Comparison of ENCODE assay signal across 15 mouse cellular contexts in genomic region chr14:121722774-121723173, GRCm38 (mm10).
DNase-seq lines count a peak whose midpoint lies in the region; ATAC-seq lines count a peak whose summit lies in the region.
"Had no signal": no experiment of that assay in that cellular context is flagged by ENCODE, and none has a peak within 500 bp of the region (broad histone marks: within the 10 kb centered on the region; RNA-seq: fewer than 3 reads in every experiment).

No protein-coding gene starts in this region.

- WGBS in limb, embryonic 12.5 days = 8% methylated on average over 8 of the region's 8 CpGs
- 11% methylated on average over 8 of the region's 8 CpGs for WGBS in limb, embryonic 10.5 days
- 16% methylated on average over 8 of the region's 8 CpGs for WGBS in forebrain, embryonic 14.5 days
- WGBS in midbrain, embryonic 16.5 days = 16% methylated on average over 8 of the region's 8 CpGs

- peak; percentile 38 for ATAC-seq in frontal cortex, adult (ENCODE audit: low TSS enrichment)
- ATAC-seq in limb, embryonic 12.5 days (ENCODE audit: insufficient number of reproducible peaks, insufficient read depth, low FRiP score, low TSS enrichment, low read depth) = 0 out of 2 replicates have a peak, but pooled peaks have one; percentile 21
- peak; percentile 40; the same call in 1 of the 2 replicates for ATAC-seq in forebrain, embryonic 14.5 days
- peak; percentile 11 for ATAC-seq in midbrain, embryonic 16.5 days

- no peak for DNase-seq in frontal cortex, postnatal 14 days (ENCODE audit: low spot score in 2 of 2)
- DNase-seq in limb, embryonic 10.5 days (ENCODE audit: low spot score) = no peak
- DNase-seq in forebrain, embryonic 14.5 days (ENCODE audit: low spot score) = peak; percentile 32
- DNase-seq in right cerebral cortex, postnatal 10 days (ENCODE audit: low spot score in 2 of 2) = no peak
- no peak for DNase-seq in layer of hippocampus, adult 11-12 months (ENCODE audit: low spot score)
- DNase-seq: embryo, embryonic 11 days; heart, adult 11 months; kidney, adult 2 months; layer of hippocampus, adult 9-11 months; liver; right cerebral cortex, postnatal 14 days had no signal

- 0 out of 2 replicates have a peak, but pooled peaks cover 3% of the 10 kb centered on the region for H3K9me3 ChIP-seq in limb, embryonic 12.5 days
- H3K9me3 ChIP-seq in limb, embryonic 10.5 days (replicated peaks) = no peaks in the 10 kb centered on the region
- H3K9me3 ChIP-seq in forebrain, embryonic 14.5 days (replicated peaks; ENCODE audit: control insufficient read depth, low read length) = no peaks in the 10 kb centered on the region
- no peaks in the 10 kb centered on the region for H3K9me3 ChIP-seq in midbrain, embryonic 16.5 days (replicated peaks; ENCODE audit: control insufficient read depth, low read length, poor library complexity, severe bottlenecking)
- H3K9me3 ChIP-seq: stomach, embryonic 15.5 days had no signal

- H3K27me3 ChIP-seq in limb, embryonic 12.5 days = peaks cover 5% of the 10 kb centered on the region; the same call in 1 of the 2 replicates
- H3K27me3 ChIP-seq in limb, embryonic 10.5 days (ENCODE audit: low read depth, poor library complexity, severe bottlenecking) = no peaks in the 10 kb centered on the region
- H3K27me3 ChIP-seq in forebrain, embryonic 14.5 days (replicated peaks; ENCODE audit: control insufficient read depth, insufficient read depth, low read length) = no peaks in the 10 kb centered on the region
- no peaks in the 10 kb centered on the region for H3K27me3 ChIP-seq in midbrain, embryonic 16.5 days (ENCODE audit: control insufficient read depth, insufficient read depth, low read depth, low read length)
- H3K27me3 ChIP-seq: stomach, embryonic 15.5 days had no signal

- H3K4me3 ChIP-seq in limb, embryonic 12.5 days (replicated peaks) = no peak overlapping the region
- H3K4me3 ChIP-seq in limb, embryonic 10.5 days = no peak overlapping the region
- no peak overlapping the region for H3K4me3 ChIP-seq in forebrain, embryonic 14.5 days (ENCODE audit: low read depth, low read length)
- H3K4me3 ChIP-seq in midbrain, embryonic 16.5 days (ENCODE audit: low read depth, low read length) = no peak overlapping the region
- H3K4me3 ChIP-seq: stomach, embryonic 15.5 days had no signal

- H3K27ac ChIP-seq in limb, embryonic 12.5 days = no peak overlapping the region
- no peak overlapping the region for H3K27ac ChIP-seq in limb, embryonic 10.5 days
- no peak overlapping the region for H3K27ac ChIP-seq in forebrain, embryonic 14.5 days (ENCODE audit: low read depth, low read length)
- H3K27ac ChIP-seq in midbrain, embryonic 16.5 days (ENCODE audit: low read length) = no peak overlapping the region

- H3K36me3 ChIP-seq in limb, embryonic 12.5 days = no peaks in the 10 kb centered on the region
- H3K36me3 ChIP-seq in limb, embryonic 10.5 days = no peaks in the 10 kb centered on the region
- no peaks in the 10 kb centered on the region for H3K36me3 ChIP-seq in forebrain, embryonic 14.5 days (ENCODE audit: control insufficient read depth, insufficient read depth, low read length)
- no peaks in the 10 kb centered on the region for H3K36me3 ChIP-seq in midbrain, embryonic 16.5 days (ENCODE audit: control insufficient read depth, insufficient read depth, low read length)
- H3K36me3 ChIP-seq: stomach, embryonic 15.5 days had no signal

- no peak overlapping the region for H3K9ac ChIP-seq in limb, embryonic 12.5 days (replicated peaks)
- H3K9ac ChIP-seq in forebrain, embryonic 14.5 days (ENCODE audit: low read length) = no peak overlapping the region
- no peak overlapping the region for H3K9ac ChIP-seq in midbrain, embryonic 16.5 days (ENCODE audit: low read depth, low read length)
- H3K9ac ChIP-seq: stomach, embryonic 15.5 days had no signal

- no peak overlapping the region for H3K4me2 ChIP-seq in limb, embryonic 12.5 days
- H3K4me2 ChIP-seq in forebrain, embryonic 14.5 days (ENCODE audit: low read length) = no peak overlapping the region
- H3K4me2 ChIP-seq in midbrain, embryonic 16.5 days (ENCODE audit: low read length) = no peak overlapping the region
- H3K4me2 ChIP-seq: stomach, embryonic 15.5 days had no signal

- peaks cover 9% of the 10 kb centered on the region for H3K4me1 ChIP-seq in limb, embryonic 12.5 days (replicated peaks)
- peaks cover 17% of the 10 kb centered on the region for H3K4me1 ChIP-seq in limb, embryonic 10.5 days
- no peaks in the 10 kb centered on the region for H3K4me1 ChIP-seq in forebrain, embryonic 14.5 days (ENCODE audit: control insufficient read depth, insufficient read depth, low read length)
- H3K4me1 ChIP-seq in midbrain, embryonic 16.5 days (ENCODE audit: control insufficient read depth, insufficient read depth, low read length) = peaks cover 8% of the 10 kb centered on the region; the same call in 1 of the 2 replicates
